Mouse (Mus musculus): ENCODE measurements around the gene Gm37419. TPM values are rescaled to one million over a fixed set of nuclear protein-coding genes. Genes with fewer than 3 reads are reported as not detected.

The Gm37419 gene
- polyA plus RNA-seq, 1 experiment, result not detected

DNA sequence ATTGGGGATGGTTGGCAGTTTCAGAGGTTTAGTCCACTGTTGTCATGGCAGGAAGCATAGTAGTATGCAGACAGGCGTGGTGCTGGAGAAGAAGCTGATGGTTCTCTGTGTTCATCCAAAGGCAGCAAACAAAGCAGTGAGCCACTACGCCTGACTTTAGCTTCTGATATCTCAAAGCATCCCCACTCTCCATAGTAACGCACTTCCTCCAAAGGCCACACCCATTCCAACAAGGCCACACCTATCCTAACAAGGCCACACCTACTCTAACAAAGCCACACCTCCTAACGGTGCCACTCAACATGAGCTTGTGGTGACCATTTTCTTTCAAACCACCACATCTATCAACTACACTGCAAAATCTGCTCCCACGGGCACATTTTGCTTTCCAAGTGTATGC lies 45.0 kb downstream of the Gm37419 start:
- TF ChIP-seq CTCF (IDR thresholded peaks at IDR 0.05; ENCODE audit: borderline replicate concordance, extremely low read depth, insufficient read depth, insufficient read length), result no peak
- no peak for TF ChIP-seq POLR2A (IDR thresholded peaks at IDR 0.05; ENCODE audit: borderline replicate concordance, extremely low read depth, insufficient read depth, insufficient read length, poor library complexity, severe bottlenecking)
- no peak for DNase-seq (ENCODE audit: low read depth)

DNA sequence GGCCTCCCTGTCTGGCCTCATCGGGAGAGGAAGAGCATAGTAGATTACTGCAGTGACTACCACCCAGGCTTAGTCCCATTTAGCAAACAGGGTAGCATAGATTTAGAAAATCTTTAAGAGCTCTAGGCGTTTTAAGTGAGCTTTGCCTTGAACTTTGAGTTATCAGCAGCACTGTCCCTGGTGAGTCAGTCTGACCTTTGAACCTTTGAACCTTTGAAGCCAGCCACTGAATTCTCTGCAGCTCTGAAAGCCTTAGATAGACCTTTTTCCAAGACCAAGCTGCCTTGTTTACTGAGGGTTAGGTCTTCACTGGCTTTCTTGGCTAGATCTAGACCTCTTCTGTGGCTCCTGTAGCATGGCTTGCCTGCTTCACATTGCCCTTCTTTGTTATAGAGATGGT lies 46.2 kb downstream of the Gm37419 start:
- DNase-seq (ENCODE audit: low read depth), result no peak
- TF ChIP-seq CTCF (IDR thresholded peaks at IDR 0.05; ENCODE audit: borderline replicate concordance, extremely low read depth, insufficient read depth, insufficient read length) (no peak), POLR2A (IDR thresholded peaks at IDR 0.05; ENCODE audit: borderline replicate concordance, extremely low read depth, insufficient read depth, insufficient read length, poor library complexity, severe bottlenecking) (no peak)

DNA sequence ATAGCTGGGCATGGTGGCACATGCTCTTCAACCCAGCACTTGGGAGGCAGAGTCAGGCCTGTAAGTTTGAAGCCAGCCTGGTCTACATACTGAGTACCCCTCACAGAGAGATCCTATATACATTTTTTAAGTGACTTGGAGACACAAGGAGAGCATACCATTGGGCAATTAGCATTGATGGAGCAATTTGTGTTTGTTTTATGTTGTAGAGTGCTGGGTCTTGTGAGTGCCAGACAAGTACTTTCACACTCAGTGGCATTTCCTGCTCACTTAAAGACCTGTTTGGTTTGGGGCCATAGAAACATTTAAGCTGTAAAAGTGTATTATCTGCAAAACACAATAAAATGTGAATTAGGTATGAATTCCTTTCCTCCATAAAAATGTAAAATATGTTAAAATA lies 47.5 kb downstream of the Gm37419 start:
- TF ChIP-seq POLR2A (IDR thresholded peaks at IDR 0.05; ENCODE audit: borderline replicate concordance, extremely low read depth, insufficient read depth, insufficient read length, poor library complexity, severe bottlenecking) (no peak), CTCF (IDR thresholded peaks at IDR 0.05; ENCODE audit: borderline replicate concordance, extremely low read depth, insufficient read depth, insufficient read length) (no peak)
- DNase-seq (ENCODE audit: low read depth), result no peak

DNA sequence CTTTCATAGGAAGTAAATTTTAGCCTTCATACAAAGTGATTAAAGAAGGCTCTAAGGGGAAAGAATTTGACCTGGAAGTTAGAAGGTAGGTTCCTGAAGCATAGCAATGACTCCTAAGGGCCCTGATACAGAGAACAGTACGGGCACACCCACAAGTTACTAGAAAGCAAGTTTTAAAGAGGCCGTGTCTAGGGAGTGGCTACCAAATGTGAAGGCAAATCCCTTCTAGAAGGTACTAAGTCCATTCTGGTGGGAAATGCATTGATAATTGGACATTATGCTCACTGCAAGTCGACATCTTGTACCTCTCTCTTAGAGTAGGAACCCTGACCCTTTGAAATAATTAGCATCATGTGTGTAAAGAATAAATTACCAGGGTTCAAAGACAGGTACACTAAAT lies 48.1 kb downstream of the Gm37419 start:
- DNase-seq (ENCODE audit: low read depth), result no peak
- no peak for TF ChIP-seq CTCF (IDR thresholded peaks at IDR 0.05; ENCODE audit: borderline replicate concordance, extremely low read depth, insufficient read depth, insufficient read length)
- TF ChIP-seq POLR2A (IDR thresholded peaks at IDR 0.05; ENCODE audit: borderline replicate concordance, extremely low read depth, insufficient read depth, insufficient read length, poor library complexity, severe bottlenecking), result no peak

Other genes with a start within 250 kb of the Gm37419 start
- gene Sst, start 97.5 kb upstream of the Gm37419 start, polyA plus RNA-seq (2012; rRNA removed), result 180 and 239 TPM in 2 replicates
- gene Rtp2, start 56.1 kb upstream of the Gm37419 start, polyA plus RNA-seq (2012; rRNA removed), result 0.04 and 0.07 TPM in 2 replicates
- gene Bcl6, start 370 bp downstream of the Gm37419 start, polyA plus RNA-seq (2012; rRNA removed), result 3.5 and 5.5 TPM in 2 replicates

All from brain, embryonic 14.5 days (tissue).